Mouse (Mus musculus): Measurements from ENCODE around the gene Obp2a. TPM values are rescaled to one million over a fixed set of nuclear protein-coding genes. Genes with fewer than 3 reads are reported as not detected.
"Not testable (repeated sequence)": the region's sequence is repeated elsewhere in the genome, so short reads cannot be mapped to it uniquely, and the experiment has no call there.

The Obp2a gene
- polyA plus RNA-seq, 1 experiment from 2014 or later: not detected

DNA sequence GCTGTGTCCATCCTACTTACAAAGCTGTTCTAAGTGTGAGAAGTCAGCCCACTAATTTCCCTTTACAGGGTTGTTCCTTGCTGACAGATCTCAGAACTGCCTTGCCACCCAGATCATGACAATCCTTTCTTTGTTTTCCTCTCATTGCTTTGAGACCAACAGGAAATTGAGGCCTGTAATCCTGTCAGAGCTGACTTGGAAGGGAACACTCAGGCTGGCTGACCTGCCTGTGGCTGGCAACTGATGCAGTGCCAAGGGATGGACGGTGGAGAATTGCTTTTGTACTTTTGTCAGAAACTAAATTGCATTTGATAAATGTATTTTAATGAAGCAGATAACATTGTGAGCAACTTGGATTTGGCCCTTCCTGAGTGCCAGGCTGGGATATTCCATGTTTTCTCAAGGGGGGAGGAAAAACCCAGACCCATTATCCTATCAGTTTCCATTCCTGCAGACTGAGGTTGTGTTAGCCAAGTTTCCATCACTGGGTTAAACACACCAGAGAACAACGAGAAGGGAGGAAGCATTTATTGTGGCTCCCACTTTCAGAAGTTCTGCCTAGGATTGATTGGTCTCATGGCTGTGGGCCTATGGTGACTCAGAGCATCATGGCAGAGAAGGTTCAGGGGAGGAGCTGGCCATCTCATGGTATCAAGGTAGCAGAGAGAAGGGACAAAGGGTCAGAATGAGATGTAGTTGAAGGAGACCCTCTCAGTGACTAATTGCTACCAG is 33.5 kb downstream of the Obp2a start:
- no peak overlapping the region for H3K4me3 ChIP-seq
- 79% methylated on average over 2 of the region's 2 CpGs for WGBS

GRCm38 (mm10) chr2:25736709-25737108 is 36.9 kb downstream of the Obp2a start, which contains the start of gene Obp2b:
TSS of gene Obp2b (plus strand) at chr2:25737009.
- H3K27ac ChIP-seq (replicated peaks); H3K4me3 ChIP-seq; H3K9me3 ChIP-seq (replicated peaks); H3K27me3 ChIP-seq (ENCODE audit: low read depth, poor library complexity, severe bottlenecking); H3K4me1 ChIP-seq; DNase-seq (ENCODE audit: low spot score); H3K36me3 ChIP-seq: not testable (repeated sequence)
- WGBS: 86% methylated on average over 3 of the region's 3 CpGs

More for the DNA sequence above, 33.5 kb downstream of the Obp2a start:
- no peaks in the 10 kb centered on the region for H3K36me3 ChIP-seq
- DNase-seq (ENCODE audit: low spot score): no peak
- H3K4me1 ChIP-seq: no peaks in the 10 kb centered on the region
- no peaks in the 10 kb centered on the region for H3K27me3 ChIP-seq (ENCODE audit: low read depth, poor library complexity, severe bottlenecking)
- H3K9me3 ChIP-seq (replicated peaks): no peaks in the 10 kb centered on the region
- H3K27ac ChIP-seq (replicated peaks): no peak overlapping the region

DNA sequence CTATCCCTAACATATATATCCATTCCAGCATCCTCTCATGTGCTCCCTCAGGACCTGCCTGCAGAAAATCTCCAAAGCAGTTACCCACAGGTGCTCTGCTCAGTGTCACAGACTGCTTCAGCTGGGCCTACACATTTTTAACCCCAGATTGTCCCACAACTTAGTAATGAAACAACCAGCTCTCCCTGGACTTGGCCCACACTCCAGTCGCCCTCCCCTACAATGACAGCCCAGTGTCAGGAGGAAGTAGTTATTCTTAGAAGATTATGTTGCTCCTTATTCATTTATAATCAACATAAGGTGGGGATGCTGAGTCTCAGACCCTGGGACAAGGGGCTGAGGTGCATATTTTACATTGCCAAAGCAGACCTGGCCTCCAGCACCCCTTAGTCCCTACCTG is 41.8 kb downstream of the Obp2a start:
- Histone ChIP-seq H3K4me3 (no peak overlapping the region), H3K4me1 (no peaks in the 10 kb centered on the region), H3K36me3 (no peaks in the 10 kb centered on the region), H3K27ac (replicated peaks) (no peak overlapping the region), H3K27me3 (ENCODE audit: low read depth, poor library complexity, severe bottlenecking) (no peaks in the 10 kb centered on the region), H3K9me3 (replicated peaks) (0 out of 2 replicates have a peak, but pooled peaks cover 3% of the 10 kb centered on the region)
- DNase-seq (ENCODE audit: low spot score): no peak
- 84% methylated on average over 1 of the region's 1 CpGs for WGBS

Other genes starting within 250 kb of the Obp2a start
- 1.1 and 1.9 TPM in 2 replicates for gene Clic3, start 243.2 kb upstream of the Obp2a start, polyA plus RNA-seq (2016; fragmentation: Nextera tagmentation; extraction: Ambion mirVana)
- 17.4 and 26.4 TPM in 2 replicates for gene Paxx, start 238.9 kb upstream of the Obp2a start, polyA plus RNA-seq (2016; fragmentation: Nextera tagmentation; extraction: Ambion mirVana)
- 0.16 TPM in 1 of 2 replicates, not detected in the other for gene Ptgds, start 230.0 kb upstream of the Obp2a start, polyA plus RNA-seq (2016; fragmentation: Nextera tagmentation; extraction: Ambion mirVana)
- gene Lcn12, start 206.1 kb upstream of the Obp2a start, polyA plus RNA-seq (2016; fragmentation: Nextera tagmentation; extraction: Ambion mirVana): not detected in 2 replicates
- gene Fbxw5, start 199.3 kb upstream of the Obp2a start, polyA plus RNA-seq (2016; fragmentation: Nextera tagmentation; extraction: Ambion mirVana): 91.2 and 108 TPM in 2 replicates
- 5.2 and 5.6 TPM in 2 replicates for gene C8g, start 198.3 kb upstream of the Obp2a start, polyA plus RNA-seq (2016; fragmentation: Nextera tagmentation; extraction: Ambion mirVana)
- gene Traf2, start 153.1 kb upstream of the Obp2a start, polyA plus RNA-seq (2016; fragmentation: Nextera tagmentation; extraction: Ambion mirVana): 38.9 and 41.4 TPM in 2 replicates
- gene Edf1, start 142.2 kb upstream of the Obp2a start, polyA plus RNA-seq (2016; fragmentation: Nextera tagmentation; extraction: Ambion mirVana): 344 and 364 TPM in 2 replicates
- gene Mamdc4, start 125.2 kb upstream of the Obp2a start, polyA plus RNA-seq (2016; fragmentation: Nextera tagmentation; extraction: Ambion mirVana): 6.7 and 7.8 TPM in 2 replicates
- 159 and 187 TPM in 2 replicates for gene Phpt1, start 124.8 kb upstream of the Obp2a start, polyA plus RNA-seq (2016; fragmentation: Nextera tagmentation; extraction: Ambion mirVana)
- gene Ajm1, start 118.3 kb upstream of the Obp2a start, polyA plus RNA-seq (2016; fragmentation: Nextera tagmentation; extraction: Ambion mirVana): 0.05 and 0.27 TPM in 2 replicates
- gene Rabl6, start 91.5 kb upstream of the Obp2a start, polyA plus RNA-seq (2016; fragmentation: Nextera tagmentation; extraction: Ambion mirVana): 71.2 and 75.1 TPM in 2 replicates
- 0.04 and 0.12 TPM in 2 replicates for gene Ccdc183, start 82.4 kb upstream of the Obp2a start, polyA plus RNA-seq (2016; fragmentation: Nextera tagmentation; extraction: Ambion mirVana)
- gene Tmem141, start 78.0 kb upstream of the Obp2a start, polyA plus RNA-seq (2016; fragmentation: Nextera tagmentation; extraction: Ambion mirVana): 12.8 and 14.7 TPM in 2 replicates
- gene Fcna, start 72.0 kb upstream of the Obp2a start, polyA plus RNA-seq (2016; fragmentation: Nextera tagmentation; extraction: Ambion mirVana): 0.36 and 1.4 TPM in 2 replicates
- not detected in 2 replicates for gene Lcn8, start 46.9 kb upstream of the Obp2a start, polyA plus RNA-seq (2016; fragmentation: Nextera tagmentation; extraction: Ambion mirVana)
- not detected in 2 replicates for gene Lcn5, start 42.1 kb upstream of the Obp2a start, polyA plus RNA-seq (2016; fragmentation: Nextera tagmentation; extraction: Ambion mirVana)
- not detected in 2 replicates for gene Lcn6, start 23.3 kb upstream of the Obp2a start, polyA plus RNA-seq (2016; fragmentation: Nextera tagmentation; extraction: Ambion mirVana)
- gene Lcn10, start 17.3 kb upstream of the Obp2a start, polyA plus RNA-seq (2016; fragmentation: Nextera tagmentation; extraction: Ambion mirVana): not detected in 2 replicates
- gene Bmyc, start 6.7 kb downstream of the Obp2a start, polyA plus RNA-seq (2016; fragmentation: Nextera tagmentation; extraction: Ambion mirVana): 70.8 and 77.6 TPM in 2 replicates
- gene Obp2b, start 37.0 kb downstream of the Obp2a start, polyA plus RNA-seq (2016; fragmentation: Nextera tagmentation; extraction: Ambion mirVana): not detected in 2 replicates
- not detected in 2 replicates for gene Lcn3, start 65.5 kb downstream of the Obp2a start, polyA plus RNA-seq (2016; fragmentation: Nextera tagmentation; extraction: Ambion mirVana)
- not detected in 2 replicates for gene Lcn11, start 77.0 kb downstream of the Obp2a start, polyA plus RNA-seq (2016; fragmentation: Nextera tagmentation; extraction: Ambion mirVana)
- gene Gm13539, start 82.2 kb downstream of the Obp2a start, polyA plus RNA-seq (2016; fragmentation: Nextera tagmentation; extraction: Ambion mirVana): not detected in 2 replicates
- not detected in 2 replicates for gene Glt6d1, start 115.8 kb downstream of the Obp2a start, polyA plus RNA-seq (2016; fragmentation: Nextera tagmentation; extraction: Ambion mirVana)
- gene Lcn9, start 123.1 kb downstream of the Obp2a start, polyA plus RNA-seq (2016; fragmentation: Nextera tagmentation; extraction: Ambion mirVana): not detected in 2 replicates
- gene Sohlh1, start 147.2 kb downstream of the Obp2a start, polyA plus RNA-seq (2016; fragmentation: Nextera tagmentation; extraction: Ambion mirVana): not detected in 2 replicates
- 0.41 and 0.49 TPM in 2 replicates for gene Kcnt1, start 163.7 kb downstream of the Obp2a start, polyA plus RNA-seq (2016; fragmentation: Nextera tagmentation; extraction: Ambion mirVana)